Mouse (Mus musculus) C2C12 (cell line): ENCODE results near the gene Pitpna.

Experiments
- CTCF ChIP-seq: IDR thresholded peaks from one replicate; pipeline ENCODE4 v1.5.1; 2011; ENCODE audit not compliant: control insufficient read depth, insufficient read depth, insufficient read length
- USF1 ChIP-seq: IDR thresholded peaks from one replicate; pipeline ENCODE4 v1.6.1; 2011; ENCODE audit warnings: low read depth, mild to moderate bottlenecking, control low read depth, moderate library complexity

- TF ChIP-seq CTCF: no peak
- TF ChIP-seq USF1: no peak
Observed at GRCm38 (mm10) chr11:75650311-75650710, 62.4 kb downstream of the Pitpna start, which contains the start of gene Myo1c.
